Mouse (Mus musculus): Measurements from ENCODE around the gene Spice1.
A peak's percentile ranks its signal among the peaks of the same experiment; 100 is the strongest.

Spice1 gene

GRCm38 (mm10) chr16:44347071-44347901, at the start of gene Spice1:
Spice1 (plus strand) TSS chr16:44347121.
- DNase-seq (ENCODE audit: low spot score) = peak; percentile 93

- no peak for DNase-seq (ENCODE audit: low spot score)
Observed at GRCm38 (mm10) chr16:44299438-44300093, 47.4 kb upstream of the Spice1 start.

- no peak for DNase-seq (ENCODE audit: low spot score)
Observed at GRCm38 (mm10) chr16:44302126-44302892, 44.6 kb upstream of the Spice1 start.

GRCm38 (mm10) chr16:44303822-44304221, 43.1 kb upstream of the Spice1 start:
- no peak for DNase-seq (ENCODE audit: low spot score)

GRCm38 (mm10) chr16:44305606-44306005, 41.3 kb upstream of the Spice1 start:
- no peak for DNase-seq (ENCODE audit: low spot score)

- no peak for DNase-seq (ENCODE audit: low spot score)
Observed at GRCm38 (mm10) chr16:44313422-44313821, 33.5 kb upstream of the Spice1 start.

GRCm38 (mm10) chr16:44316350-44316749, 30.6 kb upstream of the Spice1 start:
- no peak for DNase-seq (ENCODE audit: low spot score)

GRCm38 (mm10) chr16:44320232-44320631, 26.7 kb upstream of the Spice1 start:
- no peak for DNase-seq (ENCODE audit: low spot score)

GRCm38 (mm10) chr16:44328644-44329043, 18.3 kb upstream of the Spice1 start:
- DNase-seq (ENCODE audit: low spot score) = no peak

GRCm38 (mm10) chr16:44330657-44331056, 16.3 kb upstream of the Spice1 start:
- no peak for DNase-seq (ENCODE audit: low spot score)

GRCm38 (mm10) chr16:44331154-44331553, 15.8 kb upstream of the Spice1 start:
- no peak for DNase-seq (ENCODE audit: low spot score)

- no peak for DNase-seq (ENCODE audit: low spot score)
Observed at GRCm38 (mm10) chr16:44331671-44331994, 15.3 kb upstream of the Spice1 start.

GRCm38 (mm10) chr16:44331995-44332860, 14.7 kb upstream of the Spice1 start:
- DNase-seq (ENCODE audit: low spot score) = no peak

- peak; percentile 19 for DNase-seq (ENCODE audit: low spot score)
Observed at GRCm38 (mm10) chr16:44332861-44333284, 14.0 kb upstream of the Spice1 start, which contains the start of gene Sidt1. Sidt1 (minus strand) TSS chr16:44333196.

GRCm38 (mm10) chr16:44337541-44337940, 9.4 kb upstream of the Spice1 start:
- DNase-seq (ENCODE audit: low spot score) = no peak

GRCm38 (mm10) chr16:44349801-44350397, 3.0 kb downstream of the Spice1 start:
- no peak for DNase-seq (ENCODE audit: low spot score)

- DNase-seq (ENCODE audit: low spot score) = no peak
Observed at GRCm38 (mm10) chr16:44356291-44356690, 9.4 kb downstream of the Spice1 start.

- peak; percentile 66 for DNase-seq (ENCODE audit: low spot score)
Observed at GRCm38 (mm10) chr16:44357571-44358268, 10.8 kb downstream of the Spice1 start.

- DNase-seq (ENCODE audit: low spot score) = no peak
Observed at GRCm38 (mm10) chr16:44361921-44362890, 15.3 kb downstream of the Spice1 start.
